Mouse (Mus musculus) layer of hippocampus, adult 9-11 months (tissue): ENCODE data around the gene Hao1.
A peak's percentile ranks its signal among the peaks of the same experiment; 100 is the strongest.

ENCODE experiments used
- DNase-seq: peaks from one replicate; pipeline ENCODE4 v3.0.0; 2022

Gene Hao1

GRCm38 (mm10) chr2:134554221-134554727 lies at the start of gene Hao1:
Gene Hao1, minus strand, starts transcription at chr2:134554368.
- no peak for DNase-seq

- DNase-seq = no peak
Observed at GRCm38 (mm10) chr2:134591081-134591694, 37.0 kb upstream of the Hao1 start.

DNA sequence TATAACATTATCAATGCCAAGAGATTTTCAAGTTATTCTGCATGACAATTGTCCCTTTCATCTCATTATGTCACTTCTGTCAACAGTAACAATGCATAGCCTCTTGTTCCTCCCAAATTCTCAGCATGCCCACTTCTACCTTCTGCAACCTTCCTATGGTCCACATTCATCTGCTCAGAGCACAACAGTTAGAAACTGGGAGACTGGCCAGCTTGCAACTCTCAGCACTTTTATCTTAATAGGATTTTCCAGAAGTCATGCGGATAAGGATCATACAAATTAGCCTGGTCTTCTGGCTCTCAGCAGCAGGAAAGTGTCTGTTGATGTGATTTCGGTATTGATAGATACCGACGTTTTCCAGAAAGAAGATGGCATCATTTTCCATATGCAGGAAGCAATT lies 31.1 kb upstream of the Hao1 start:
- DNase-seq = no peak

DNA sequence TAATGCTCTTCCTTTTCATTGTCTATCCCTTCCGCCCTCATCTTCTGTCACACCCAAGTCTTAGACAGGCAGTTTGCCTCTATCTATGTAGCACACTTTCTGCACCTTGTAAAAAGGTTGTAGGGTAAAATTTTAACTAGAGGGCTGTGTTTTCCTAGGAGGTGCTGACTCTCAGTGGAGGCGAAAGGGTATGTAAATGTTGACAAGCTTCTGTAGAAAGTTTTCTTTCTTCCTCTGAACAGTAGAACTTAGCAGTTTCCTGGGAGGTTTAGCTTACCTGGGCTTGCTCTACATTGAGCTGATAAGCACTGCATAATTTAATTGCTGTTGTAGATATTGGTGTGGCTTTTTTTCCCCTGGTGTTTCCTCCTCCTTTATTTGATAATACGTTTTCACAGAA lies 5.3 kb upstream of the Hao1 start:
- no peak for DNase-seq

- DNase-seq = no peak
Observed at GRCm38 (mm10) chr2:134552358-134552757, 1.8 kb downstream of the Hao1 start.

DNA sequence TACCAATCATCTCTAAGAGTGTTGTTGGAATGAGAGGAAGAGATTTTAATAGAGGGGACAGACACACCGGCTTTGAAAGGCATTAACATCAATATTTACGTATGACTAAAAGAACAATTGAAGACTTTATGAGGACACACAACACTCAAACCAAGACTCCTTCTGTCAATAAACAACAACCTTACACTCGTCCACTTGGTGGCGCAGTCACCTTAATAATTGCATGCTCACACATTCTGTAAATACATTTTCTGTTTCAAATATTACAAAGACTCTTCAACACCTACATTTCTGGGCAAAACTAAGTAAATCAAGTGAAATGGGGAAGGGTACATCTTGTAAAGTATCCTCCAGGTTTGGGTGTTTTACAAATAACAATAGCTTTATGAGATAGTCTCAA lies 4.4 kb downstream of the Hao1 start:
- DNase-seq = peak; percentile 25

DNA sequence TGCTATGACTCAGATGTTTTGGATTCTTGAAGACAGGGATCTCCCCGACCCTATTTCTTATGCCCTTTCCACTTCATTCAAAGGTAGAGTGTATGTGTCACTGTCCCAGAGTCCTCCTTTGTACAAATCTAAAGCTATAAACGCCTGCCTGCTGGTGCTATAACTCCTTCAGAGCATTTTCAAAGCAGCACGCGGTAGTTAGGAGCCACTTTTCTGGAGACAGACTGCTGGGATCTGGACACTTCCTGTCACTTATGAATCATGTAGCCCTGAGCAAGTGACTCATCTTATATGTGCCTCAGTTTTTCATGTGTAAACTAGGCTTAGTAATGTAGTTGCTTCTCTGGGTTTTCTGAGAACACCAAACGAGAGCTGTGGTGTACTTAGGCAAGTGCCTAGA lies 9.1 kb downstream of the Hao1 start:
- DNase-seq = no peak

GRCm38 (mm10) chr2:134544321-134545065 lies 9.7 kb downstream of the Hao1 start:
- no peak for DNase-seq

DNA sequence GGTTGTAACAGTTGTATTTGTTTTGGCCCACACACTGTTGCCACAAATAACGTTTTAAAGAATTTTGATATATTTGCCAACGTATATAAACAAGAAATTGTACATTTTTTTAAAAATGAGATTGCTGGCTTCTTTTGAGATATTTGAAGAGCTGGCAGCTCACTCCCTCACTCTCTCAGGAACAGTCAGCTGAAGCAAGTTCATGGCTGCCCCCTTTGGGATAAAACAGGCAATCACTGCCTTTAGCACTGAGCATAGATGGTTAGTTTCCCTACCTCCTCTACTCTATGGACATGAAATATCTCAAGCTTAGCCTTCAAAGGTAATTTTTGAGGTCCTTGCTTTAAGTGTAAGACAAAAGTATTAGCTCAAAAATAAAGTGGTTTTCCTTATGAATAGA lies 10.7 kb downstream of the Hao1 start:
- DNase-seq = no peak

- no peak for DNase-seq
Observed at GRCm38 (mm10) chr2:134541019-134541418, 13.1 kb downstream of the Hao1 start.

DNA sequence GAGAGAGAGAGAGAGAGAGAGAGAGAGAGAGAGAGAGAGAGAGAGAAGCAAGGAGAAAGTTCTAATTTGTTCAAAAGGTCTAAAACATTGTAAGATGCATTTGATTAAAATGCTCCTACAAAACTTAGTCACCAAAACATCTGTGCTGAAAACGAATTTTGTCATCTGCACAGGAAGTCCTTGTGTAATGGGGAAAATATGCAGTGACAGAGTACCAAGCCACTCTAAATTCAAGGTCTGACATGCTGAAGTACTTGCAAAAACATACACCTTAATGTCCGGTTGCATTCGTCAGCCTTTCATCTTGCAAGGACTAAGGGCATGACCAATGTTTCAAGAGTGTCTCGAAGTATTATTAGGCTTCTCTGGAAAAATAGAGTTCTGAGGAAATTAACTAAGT lies 15.7 kb downstream of the Hao1 start:
- DNase-seq = no peak

DNA sequence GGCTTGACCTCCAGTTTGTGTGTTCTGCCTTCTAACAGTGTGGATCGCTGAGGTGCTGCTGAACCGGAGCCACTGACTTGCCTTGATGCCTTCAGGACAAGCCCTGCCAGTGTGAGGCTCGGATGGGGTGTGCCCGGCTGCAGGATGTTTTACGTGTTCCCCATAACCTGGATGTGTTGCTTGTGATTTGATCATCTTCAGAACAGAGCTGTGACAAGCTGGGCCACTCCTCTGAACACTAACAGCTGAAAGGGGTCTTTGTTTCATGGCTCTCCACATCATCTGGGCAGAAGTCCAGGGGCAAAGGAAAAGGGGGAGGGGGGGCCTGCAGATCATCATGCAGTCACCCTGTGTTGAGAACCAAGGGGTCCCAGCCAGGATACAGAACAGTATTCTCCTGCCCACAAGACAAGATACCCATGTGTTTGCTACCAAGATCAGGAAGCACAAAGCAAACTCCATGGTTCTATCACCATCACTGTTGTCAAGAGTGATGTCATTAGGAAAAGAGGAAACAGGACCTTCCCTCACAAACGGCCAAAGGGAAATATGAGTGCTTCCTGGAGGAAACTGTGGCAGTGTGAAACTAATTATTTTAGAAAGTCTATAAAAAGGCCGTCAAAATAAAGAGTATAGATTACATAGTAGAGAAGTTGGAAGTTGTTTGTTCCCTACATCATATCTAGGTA lies 25.9 kb downstream of the Hao1 start:
- no peak for DNase-seq

GRCm38 (mm10) chr2:134527419-134528114 lies 26.6 kb downstream of the Hao1 start:
- no peak for DNase-seq

DNA sequence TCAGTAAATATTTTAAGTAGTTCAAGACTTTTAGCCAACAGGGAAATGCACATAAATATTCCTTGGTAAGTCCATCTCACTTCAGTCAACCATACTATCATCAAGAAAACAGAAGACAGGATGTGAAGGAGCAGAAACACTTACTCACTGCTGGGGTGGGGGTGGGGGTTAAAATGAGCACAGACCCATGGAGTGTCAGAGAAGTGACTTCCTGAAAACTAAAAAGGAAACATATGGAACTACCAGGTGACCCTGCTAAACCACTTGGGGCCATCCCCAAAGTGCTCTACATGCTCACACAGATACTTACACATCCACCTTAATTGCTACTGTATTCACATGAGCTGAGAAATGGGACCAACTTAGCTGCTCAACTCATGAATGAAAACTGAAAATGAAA lies 36.1 kb downstream of the Hao1 start:
- no peak for DNase-seq

GRCm38 (mm10) chr2:134499777-134500176 lies 54.4 kb downstream of the Hao1 start:
- no peak for DNase-seq

- no peak for DNase-seq
Observed at GRCm38 (mm10) chr2:134498450-134498849, 55.7 kb downstream of the Hao1 start.

GRCm38 (mm10) chr2:134488671-134489070 lies 65.5 kb downstream of the Hao1 start:
- no peak for DNase-seq

DNA sequence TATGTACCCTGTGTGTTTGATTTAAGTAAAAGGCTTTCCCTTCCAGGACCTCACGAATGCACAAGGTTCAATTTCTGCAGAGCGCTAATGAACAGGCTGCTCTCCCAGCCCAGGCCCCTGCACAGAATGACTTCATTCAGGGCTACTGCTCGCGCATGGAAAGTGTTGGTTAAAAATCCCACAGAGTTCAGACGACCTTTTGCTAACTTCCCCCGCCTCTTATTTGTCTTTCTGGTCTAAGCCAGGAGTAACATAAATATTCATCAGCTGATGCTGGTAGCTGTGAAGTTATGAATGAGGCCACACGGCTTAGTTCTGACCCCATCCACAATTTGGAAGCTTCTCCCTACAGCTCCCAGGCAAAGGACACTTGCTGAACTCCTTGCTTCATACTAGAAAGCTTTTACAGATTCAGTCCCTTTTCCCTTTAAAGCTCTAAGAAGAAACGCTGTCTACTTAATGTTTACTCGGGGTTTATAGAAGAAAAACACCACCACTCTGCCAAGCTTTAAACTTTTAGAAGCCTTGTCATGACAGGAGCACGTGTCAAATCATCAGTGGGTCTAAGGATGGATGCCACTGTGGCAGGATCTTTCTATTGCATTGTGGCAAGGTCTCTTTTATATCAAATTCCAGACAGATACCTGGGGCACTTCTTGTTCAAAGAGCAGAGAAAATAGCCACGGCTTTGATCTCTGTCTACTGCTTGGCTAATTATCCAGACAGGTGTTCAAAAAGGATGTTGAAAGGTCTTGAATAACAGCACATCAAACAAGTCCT lies 67.9 kb downstream of the Hao1 start:
- no peak for DNase-seq

DNA sequence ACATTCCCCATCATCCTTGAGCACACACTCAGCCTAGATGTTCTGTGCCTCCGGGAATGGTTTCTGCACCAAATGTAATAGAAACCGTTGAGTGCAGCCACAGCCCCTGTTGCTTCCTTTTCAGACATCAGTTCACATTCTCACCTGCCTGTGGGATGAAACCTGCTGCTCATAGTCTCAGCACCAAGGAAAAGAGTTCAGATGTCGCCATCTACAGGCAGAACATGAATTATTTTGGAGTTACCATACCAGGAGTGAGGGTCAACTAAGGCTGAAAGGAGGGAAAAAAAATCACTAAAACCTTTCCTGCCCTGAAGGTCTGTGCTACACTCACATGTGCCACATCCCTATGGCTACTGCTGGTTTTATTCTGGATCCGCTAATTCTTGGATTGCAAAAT lies 71.5 kb downstream of the Hao1 start:
- DNase-seq = no peak

DNA sequence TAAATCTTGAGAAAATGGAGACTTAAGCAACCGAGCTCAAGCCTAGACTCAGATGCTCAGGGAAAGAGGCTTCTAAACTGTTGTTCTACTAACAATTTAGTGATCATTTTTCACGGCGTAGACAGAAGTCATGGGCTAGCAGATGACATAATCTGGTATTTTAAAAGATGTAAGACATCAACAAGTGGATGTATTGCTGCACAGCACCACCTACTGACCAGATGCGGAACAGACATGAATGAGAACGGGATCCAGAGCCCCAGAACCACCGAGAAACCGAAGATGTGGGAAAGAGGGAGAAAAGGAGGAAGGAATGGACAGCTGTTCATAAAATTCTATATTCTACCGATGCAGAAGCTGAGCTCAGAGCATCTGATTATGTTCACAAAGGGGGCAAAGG lies 72.4 kb downstream of the Hao1 start:
- peak; percentile 26 for DNase-seq

GRCm38 (mm10) chr2:134481174-134481573 lies 73.0 kb downstream of the Hao1 start:
- no peak for DNase-seq

GRCm38 (mm10) chr2:134465132-134465531 lies 89.0 kb downstream of the Hao1 start:
- DNase-seq = no peak

GRCm38 (mm10) chr2:134462321-134462720 lies 91.8 kb downstream of the Hao1 start:
- no peak for DNase-seq
